Mouse (Mus musculus) midbrain, embryonic 16.5 days (tissue): ENCODE measurements around the gene Zfand6. TPM values are rescaled to one million over a fixed set of nuclear protein-coding genes. Genes with fewer than 3 reads are reported as not detected.

Experiments
- ATAC-seq: fragments of 200-750 bp; cut with Nextera tagmentation; 2 replicates; pipeline ENCODE4 v1.8.0; 2017; ENCODE audit warnings: moderate TSS enrichment
- H3K27ac ChIP-seq: fragments of 300-500 bp; sonication (generic); 2 replicates; pipeline ENCODE4 v1.5.1; 2014; ENCODE audit warnings: mild to moderate bottlenecking, low read length, mixed read lengths
- H3K27me3 ChIP-seq: fragments of 300-500 bp; sonication (generic); 2 replicates; pipeline ENCODE4 v1.6.1; 2014; ENCODE audit warnings: low read depth, low read length, mixed read lengths; ENCODE audit not compliant: control insufficient read depth, insufficient read depth
- H3K36me3 ChIP-seq: fragments of 300-500 bp; sonication (generic); 2 replicates; pipeline ENCODE4 v1.6.1; 2014; ENCODE audit warnings: mild to moderate bottlenecking, low read length, moderate library complexity, mixed read lengths; ENCODE audit not compliant: control insufficient read depth, insufficient read depth
- H3K4me1 ChIP-seq: fragments of 300-500 bp; sonication (generic); 2 replicates; pipeline ENCODE4 v1.6.1; 2014; ENCODE audit warnings: mild to moderate bottlenecking, low read length, mixed read lengths; ENCODE audit not compliant: control insufficient read depth, insufficient read depth
- H3K4me2 ChIP-seq: fragments of 300-500 bp; sonication (generic); 2 replicates; pipeline ENCODE4 v1.6.1; 2014; ENCODE audit warnings: mild to moderate bottlenecking, low read length, mixed read lengths
- H3K4me3 ChIP-seq: fragments of 300-500 bp; sonication (generic); 2 replicates; pipeline ENCODE4 v1.5.1; 2014; ENCODE audit warnings: low read depth, mild to moderate bottlenecking, low read length, moderate library complexity, mixed read lengths
- H3K9ac ChIP-seq: fragments of 300-500 bp; sonication (generic); 2 replicates; pipeline ENCODE4 v1.6.1; 2014; ENCODE audit warnings: low read depth, low read length, mixed read lengths
- H3K9me3 ChIP-seq: fragments of 300-500 bp; sonication (generic); replicated peaks from 2 replicates; pipeline ENCODE4 v1.6.1; 2014; ENCODE audit warnings: mild to moderate bottlenecking, low read length, mixed read lengths; ENCODE audit not compliant: control insufficient read depth, poor library complexity, severe bottlenecking
- WGBS: fragments of 180-500 bp; shearing (Covaris S2); extraction: QIAGEN DNeasy Blood & Tissue Kit; methylation state at CpG from one replicate; pipeline ENCODE4 v1.1.7; 2014; 5-methylcytosine and 5-hydroxymethylcytosine counted together
- polyA plus RNA-seq: library from polyadenylated mRNA; unstranded; fragments of >200 nt; fragmentation: Nextera tagmentation; extraction: Ambion mirVana; gene quantifications from 2 replicates; pipeline ENCODE4 v1.2.1, GENCODE M21; 2015

Gene Zfand6
- polyA plus RNA-seq, 1 experiment from 2014 or later, result 169 TPM

DNA sequence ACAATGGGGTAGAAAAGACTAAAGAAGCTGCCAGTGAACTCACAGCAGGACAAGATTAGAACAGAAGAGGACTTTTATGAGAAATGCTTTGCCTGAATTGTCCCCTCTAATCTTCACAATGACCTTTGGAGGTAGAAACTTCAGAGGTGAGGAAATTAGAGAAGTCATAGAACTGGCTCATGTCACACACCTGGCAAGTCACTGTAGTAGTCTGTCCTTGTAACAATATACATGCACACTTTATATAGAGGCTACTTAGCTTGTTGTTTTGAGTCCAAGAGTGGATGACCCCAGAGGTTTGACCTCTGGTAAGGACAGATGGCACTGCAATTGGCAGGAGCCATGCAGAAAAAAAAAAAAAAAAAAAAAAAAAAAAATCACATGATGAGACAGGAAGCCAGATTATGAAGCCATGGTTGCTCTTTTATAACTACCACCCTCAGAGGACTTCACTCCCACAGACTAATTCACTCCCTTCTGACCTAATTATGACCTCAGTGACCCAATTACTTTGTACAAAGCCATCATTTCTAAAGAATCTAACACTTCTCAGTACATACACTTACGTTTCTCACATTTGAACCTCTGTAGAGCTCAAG is 20.1 kb downstream of the Zfand6 start:
- no peak for ATAC-seq
- H3K4me3 ChIP-seq, result no peak overlapping the region
- 40% methylated on average over 1 of the region's 1 CpGs for WGBS
- H3K4me1 ChIP-seq, result 0 out of 2 replicates have a peak, but pooled peaks cover 3% of the 10 kb centered on the region
- H3K27me3 ChIP-seq, result no peaks in the 10 kb centered on the region
- no peak overlapping the region for H3K4me2 ChIP-seq
- no peak overlapping the region for H3K9ac ChIP-seq
- H3K36me3 ChIP-seq, result no peaks in the 10 kb centered on the region
- H3K27ac ChIP-seq, result no peak overlapping the region
- H3K9me3 ChIP-seq, result no peaks in the 10 kb centered on the region

DNA sequence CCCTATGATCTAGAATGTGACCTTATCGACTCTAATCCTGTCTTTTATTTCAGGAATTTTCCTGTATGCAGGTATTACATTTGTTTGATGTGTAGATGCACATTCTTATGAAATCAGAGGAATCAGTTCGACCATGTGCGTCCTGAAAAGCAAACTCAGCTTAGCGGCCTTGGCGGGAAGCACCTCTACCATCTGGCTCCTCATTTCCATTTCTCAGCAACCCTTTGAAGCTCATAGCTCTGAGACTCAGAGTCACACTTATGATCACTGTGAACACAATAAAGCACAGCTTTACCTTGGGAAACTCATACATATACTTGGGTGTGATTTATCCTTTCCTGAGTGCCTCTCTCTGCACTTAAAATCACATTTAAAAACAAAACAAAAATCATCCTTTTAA is 21.8 kb downstream of the Zfand6 start:
- whole genome bisulfite sequencing, result 38% methylated on average over 5 of the region's 5 CpGs
- Histone ChIP-seq H3K27me3 (no peaks in the 10 kb centered on the region), H3K27ac (no peak overlapping the region), H3K36me3 (no peaks in the 10 kb centered on the region), H3K4me1 (0 out of 2 replicates have a peak, but pooled peaks cover 3% of the 10 kb centered on the region), H3K9ac (no peak overlapping the region), H3K4me2 (no peak overlapping the region), H3K4me3 (no peak overlapping the region), H3K9me3 (no peaks in the 10 kb centered on the region)
- ATAC-seq, result no peak

DNA sequence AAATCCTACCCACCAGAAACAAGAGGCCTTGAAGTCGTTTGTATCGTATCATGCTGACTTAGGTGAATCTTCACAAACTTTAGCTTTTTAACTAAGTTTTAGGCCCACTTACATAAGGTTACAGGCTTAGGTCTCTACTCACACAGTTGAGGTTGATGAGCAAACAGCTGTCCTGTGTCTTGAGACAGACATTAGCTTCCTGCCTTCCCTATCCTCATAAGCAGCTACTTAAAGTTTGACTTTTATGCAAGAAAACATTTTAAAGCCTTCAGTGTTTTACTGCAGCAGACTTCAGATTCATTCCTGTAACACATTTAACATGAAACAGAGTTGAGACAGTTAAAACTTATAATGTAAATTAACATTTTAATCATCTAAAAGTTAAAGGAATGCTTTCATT is 37.0 kb downstream of the Zfand6 start:
- WGBS, result 90% methylated on average over 2 of the region's 2 CpGs
- Histone ChIP-seq H3K4me2 (no peak overlapping the region), H3K9me3 (no peaks in the 10 kb centered on the region), H3K27me3 (no peaks in the 10 kb centered on the region), H3K36me3 (no peaks in the 10 kb centered on the region), H3K4me3 (no peak overlapping the region), H3K27ac (no peak overlapping the region), H3K4me1 (no peaks in the 10 kb centered on the region), H3K9ac (no peak overlapping the region)
- ATAC-seq, result no peak

DNA sequence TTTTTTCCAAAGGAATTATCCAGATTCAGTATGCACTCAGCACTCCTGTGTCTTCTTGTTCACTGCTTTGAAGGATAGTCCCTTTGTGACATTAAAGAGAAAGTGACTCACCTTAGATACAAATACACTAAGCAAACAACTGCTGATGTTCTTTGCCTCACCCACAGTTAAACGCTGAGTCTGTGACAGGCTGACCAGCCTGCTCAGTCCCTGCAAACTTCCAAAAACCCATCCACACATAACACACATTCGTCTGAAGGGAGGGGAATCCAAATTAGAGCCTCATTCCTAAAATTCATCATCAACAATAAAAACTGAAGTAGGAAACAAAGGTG is 37.8 kb downstream of the Zfand6 start:
- H3K9me3 ChIP-seq, result no peaks in the 10 kb centered on the region
- no peak overlapping the region for H3K4me2 ChIP-seq
- no peak overlapping the region for H3K9ac ChIP-seq
- H3K36me3 ChIP-seq, result no peaks in the 10 kb centered on the region
- H3K4me1 ChIP-seq, result no peaks in the 10 kb centered on the region
- ATAC-seq, result no peak
- no peak overlapping the region for H3K4me3 ChIP-seq
- no peak overlapping the region for H3K27ac ChIP-seq
- WGBS, result 75% methylated on average over 2 of the region's 2 CpGs
- no peaks in the 10 kb centered on the region for H3K27me3 ChIP-seq

DNA sequence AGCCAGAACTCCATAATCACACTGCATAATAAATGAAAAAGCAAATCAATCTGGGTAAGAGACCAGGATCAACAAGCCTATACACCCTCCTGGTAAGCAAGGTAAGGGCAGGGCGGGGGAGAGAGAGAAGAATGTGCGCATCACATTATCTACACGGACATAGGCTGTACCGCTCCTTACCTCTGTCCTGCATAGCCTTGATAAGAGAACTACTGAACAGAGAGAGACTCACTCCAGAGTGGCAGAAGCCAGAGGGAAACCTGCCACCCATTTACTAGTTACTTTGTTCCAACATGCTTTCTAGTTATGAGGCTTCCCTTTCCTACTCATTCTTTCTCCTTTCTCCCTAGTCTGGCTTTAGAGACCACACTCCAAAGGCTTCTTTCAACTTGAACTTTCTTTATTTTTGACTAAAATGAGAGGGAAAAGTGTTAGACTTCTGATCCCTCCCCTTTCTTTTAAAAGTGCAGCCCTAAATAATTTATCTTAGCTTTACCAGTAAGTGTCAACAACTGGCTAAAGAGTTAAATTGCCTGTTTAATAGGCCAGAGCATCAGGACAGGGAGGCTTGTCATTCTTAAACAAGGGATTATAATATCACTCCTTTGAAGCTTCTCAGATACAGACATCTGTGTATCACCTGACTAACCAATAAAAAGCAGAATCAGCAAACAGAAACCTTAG is 38.3 kb downstream of the Zfand6 start:
- ATAC-seq, result no peak
- 91% methylated on average over 4 of the region's 4 CpGs for WGBS
- Histone ChIP-seq H3K4me2 (no peak overlapping the region), H3K27me3 (no peaks in the 10 kb centered on the region), H3K27ac (no peak overlapping the region), H3K9me3 (no peaks in the 10 kb centered on the region), H3K4me1 (no peaks in the 10 kb centered on the region), H3K9ac (no peak overlapping the region), H3K4me3 (no peak overlapping the region), H3K36me3 (no peaks in the 10 kb centered on the region)

DNA sequence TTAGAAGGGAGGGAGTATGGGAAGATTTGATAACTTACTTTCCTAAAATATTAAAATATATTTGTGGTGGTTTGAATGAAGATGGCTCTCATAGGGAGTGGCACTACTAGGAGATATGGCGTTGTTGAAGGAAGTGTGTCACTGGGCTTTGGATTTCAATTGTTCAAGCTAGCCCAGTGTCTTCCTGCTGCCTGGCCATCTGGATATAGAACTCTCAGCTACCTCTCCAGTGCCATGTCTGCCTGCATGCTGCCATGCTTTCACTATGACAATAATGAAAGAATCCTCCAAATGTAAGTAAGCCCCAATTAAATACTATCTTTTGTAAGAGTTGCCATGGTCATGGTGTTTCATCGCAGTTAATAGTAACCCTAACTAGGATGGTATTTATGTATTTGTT is 40.7 kb downstream of the Zfand6 start:
- Histone ChIP-seq H3K9me3 (no peaks in the 10 kb centered on the region), H3K27ac (no peak overlapping the region), H3K4me3 (no peak overlapping the region), H3K27me3 (no peaks in the 10 kb centered on the region), H3K9ac (no peak overlapping the region), H3K4me1 (no peaks in the 10 kb centered on the region), H3K36me3 (no peaks in the 10 kb centered on the region), H3K4me2 (no peak overlapping the region)
- no peak for ATAC-seq
- WGBS, result 93% methylated on average over 2 of the region's 2 CpGs

DNA sequence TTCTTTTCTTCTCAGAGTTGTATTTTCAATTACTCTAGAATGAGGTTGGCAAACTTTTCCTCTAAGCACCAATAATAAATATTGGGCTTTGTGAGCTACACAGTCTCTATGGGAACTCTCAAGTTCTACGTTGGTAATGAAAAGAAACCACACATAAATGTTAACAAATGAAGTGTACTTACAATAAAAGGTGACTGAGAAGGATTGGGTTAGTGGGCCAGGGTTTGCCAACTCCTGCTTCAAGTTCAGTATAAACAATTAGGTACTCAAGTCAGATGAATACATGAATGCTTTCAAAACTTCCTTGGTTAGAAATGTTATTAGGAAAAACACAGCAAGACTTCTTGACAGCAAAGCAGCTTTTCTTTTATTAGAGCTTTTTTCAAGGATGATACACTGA is 43.5 kb downstream of the Zfand6 start:
- no peaks in the 10 kb centered on the region for H3K27me3 ChIP-seq
- H3K9me3 ChIP-seq, result no peaks in the 10 kb centered on the region
- H3K4me1 ChIP-seq, result no peaks in the 10 kb centered on the region
- no peak overlapping the region for H3K27ac ChIP-seq
- no peak overlapping the region for H3K9ac ChIP-seq
- WGBS, result 43% methylated on average over 1 of the region's 1 CpGs
- no peaks in the 10 kb centered on the region for H3K36me3 ChIP-seq
- ATAC-seq, result no peak
- no peak overlapping the region for H3K4me3 ChIP-seq
- H3K4me2 ChIP-seq, result no peak overlapping the region

DNA sequence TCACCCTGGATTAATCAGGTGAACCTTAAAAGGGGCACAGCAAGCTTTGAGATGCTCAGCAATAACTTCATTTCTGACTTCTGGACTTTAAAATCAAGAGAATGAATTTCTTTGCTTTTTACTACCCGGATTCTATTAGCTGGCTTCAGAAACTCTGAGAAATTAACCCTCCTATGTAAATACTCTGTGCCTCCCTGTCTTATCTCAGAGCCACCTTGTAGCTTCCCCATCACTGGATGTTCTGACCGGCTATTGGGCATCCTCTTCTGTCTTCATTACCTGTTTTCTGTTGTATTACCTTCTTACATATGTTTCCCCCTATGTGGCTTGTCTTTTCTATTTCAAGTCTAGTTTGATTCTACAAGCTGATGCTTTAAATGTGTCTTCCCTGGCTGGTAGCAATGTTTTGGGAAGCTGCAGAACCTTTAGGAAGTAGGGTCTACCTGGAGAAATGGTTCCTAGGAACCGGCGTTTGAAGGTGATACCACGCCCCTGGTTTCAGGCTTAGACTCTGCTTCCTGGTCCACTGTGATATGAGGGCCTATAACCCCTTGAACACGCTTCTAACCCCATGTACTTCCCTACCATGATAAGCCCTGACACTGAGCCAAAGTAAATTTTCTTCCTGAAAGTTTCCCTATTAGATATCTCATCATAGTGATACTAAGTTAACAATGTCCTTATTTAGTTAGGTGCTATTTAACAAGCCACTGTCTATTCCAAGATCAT is 46.3 kb downstream of the Zfand6 start:
- no peaks in the 10 kb centered on the region for H3K27me3 ChIP-seq
- WGBS, result 93% methylated on average over 6 of the region's 6 CpGs
- H3K27ac ChIP-seq, result no peak overlapping the region
- no peaks in the 10 kb centered on the region for H3K9me3 ChIP-seq
- H3K4me2 ChIP-seq, result no peak overlapping the region
- no peaks in the 10 kb centered on the region for H3K36me3 ChIP-seq
- no peak for ATAC-seq
- no peaks in the 10 kb centered on the region for H3K4me1 ChIP-seq
- no peak overlapping the region for H3K9ac ChIP-seq
- no peak overlapping the region for H3K4me3 ChIP-seq

DNA sequence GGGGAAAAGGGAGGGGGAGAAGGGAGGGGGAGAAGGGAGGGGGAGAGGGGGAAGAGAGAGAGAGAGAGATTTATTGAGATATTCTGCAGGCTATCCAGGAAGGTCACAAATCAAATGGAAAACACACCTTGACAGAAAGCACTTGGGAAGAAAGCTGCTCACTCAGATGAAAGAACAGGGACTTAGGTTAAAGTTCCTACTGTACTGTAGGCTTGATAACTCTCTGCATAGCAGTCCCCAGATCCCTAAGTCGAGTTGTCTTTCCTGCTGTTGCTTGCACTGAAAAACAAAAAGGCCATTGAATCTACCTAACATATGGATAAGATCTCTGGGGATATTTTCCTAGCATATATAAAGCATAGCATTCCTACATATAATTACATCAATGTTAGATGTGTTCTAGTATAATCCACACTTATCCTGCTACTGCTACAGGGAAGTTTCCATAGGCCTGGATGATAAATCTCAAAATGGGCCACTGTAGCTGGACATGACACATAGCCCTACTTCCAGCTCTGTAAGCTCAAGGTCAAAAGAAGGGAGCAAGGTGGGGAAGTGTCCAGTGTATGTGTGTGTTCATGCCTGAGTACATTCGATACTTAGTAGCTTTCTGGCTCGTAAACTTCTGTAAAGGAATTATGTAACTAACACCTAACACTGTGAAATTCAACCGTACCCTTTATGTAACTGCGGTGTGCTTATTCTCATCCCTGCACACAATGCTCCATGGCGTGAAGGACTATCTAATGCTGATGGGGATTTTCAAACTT is 47.4 kb downstream of the Zfand6 start:
- no peak for ATAC-seq
- H3K27ac ChIP-seq, result no peak overlapping the region
- no peaks in the 10 kb centered on the region for H3K27me3 ChIP-seq
- no peaks in the 10 kb centered on the region for H3K36me3 ChIP-seq
- WGBS, result 86% methylated on average over 6 of the region's 6 CpGs
- no peak overlapping the region for H3K9ac ChIP-seq
- no peaks in the 10 kb centered on the region for H3K4me1 ChIP-seq
- no peak overlapping the region for H3K4me2 ChIP-seq
- H3K9me3 ChIP-seq, result no peaks in the 10 kb centered on the region
- no peak overlapping the region for H3K4me3 ChIP-seq
